Mouse (Mus musculus) embryo, embryonic 9.5 days (tissue): ENCODE data around the gene Mup14.
"Not testable (repeated sequence)": the region's sequence is repeated elsewhere in the genome, so short reads cannot be mapped to it uniquely, and the experiment has no call there.

Experiments
- DNase-seq: peaks from one replicate; pipeline ENCODE4 v3.0.0-alpha.2; 2017; ENCODE audit errors: extremely low spot score

Mup14 gene

DNA sequence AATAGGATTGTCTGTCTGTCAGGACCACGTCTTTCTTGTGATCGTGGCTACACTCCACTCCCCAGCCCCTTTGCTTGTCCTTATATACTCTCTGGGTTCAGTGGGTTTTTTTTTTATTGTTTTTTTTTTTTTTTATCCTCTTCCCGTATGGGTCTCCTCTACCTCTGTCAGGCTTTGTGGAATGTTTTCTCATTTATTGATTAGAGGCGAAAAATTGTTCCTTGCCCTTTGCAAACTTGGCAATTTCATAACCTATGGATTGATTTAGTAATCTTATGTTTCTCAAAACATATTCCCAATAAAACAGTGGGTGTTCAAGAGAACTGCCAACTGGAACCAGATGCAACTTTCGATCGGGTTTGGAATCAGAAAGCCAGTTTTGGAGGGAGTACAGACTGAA is at the start of gene Mup14:
Gene Mup14, minus strand, starts transcription at position 101 of the 400 bp plus-strand sequence.
- DNase-seq, result not testable (repeated sequence)

DNA sequence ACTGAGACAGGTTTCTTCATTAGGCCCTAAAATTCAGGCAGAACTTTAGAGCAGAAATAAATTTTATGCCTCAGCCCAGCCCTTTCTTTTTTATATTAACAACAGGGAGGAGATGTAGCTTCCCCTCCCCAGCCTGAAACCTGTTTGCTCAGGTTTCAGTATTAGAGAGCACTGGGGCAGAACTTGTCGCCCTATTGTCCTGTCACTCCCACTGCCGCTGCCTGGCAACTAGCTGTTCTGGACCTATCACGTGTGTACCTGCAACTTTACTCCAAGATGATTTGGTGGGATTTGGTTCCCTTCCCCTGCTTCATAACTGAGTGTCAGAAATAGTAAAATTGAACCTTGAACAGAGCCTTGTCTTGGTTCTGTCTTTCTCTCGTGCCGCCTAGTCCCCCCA is 34.3 kb upstream of the Mup14 start:
- not testable (repeated sequence) for DNase-seq
